Mouse (Mus musculus) cerebellum, adult 2 months (tissue): Measurements from ENCODE around the gene Meis3.

ENCODE experiments used
- CTCF ChIP-seq: fragments of 200-500 bp; IDR thresholded peaks from 2 replicates; pipeline ENCODE4 v1.5.1; 2011; ENCODE audit warnings: low read depth, mild to moderate bottlenecking, control low read depth, low read length, moderate library complexity, borderline replicate concordance; ENCODE audit not compliant: insufficient read depth
- POLR2A ChIP-seq: fragments of 200-500 bp; IDR thresholded peaks from 2 replicates; pipeline ENCODE4 v1.6.1; 2011; ENCODE audit warnings: low read length, control low read depth, borderline replicate concordance; ENCODE audit not compliant: insufficient read depth

DNA sequence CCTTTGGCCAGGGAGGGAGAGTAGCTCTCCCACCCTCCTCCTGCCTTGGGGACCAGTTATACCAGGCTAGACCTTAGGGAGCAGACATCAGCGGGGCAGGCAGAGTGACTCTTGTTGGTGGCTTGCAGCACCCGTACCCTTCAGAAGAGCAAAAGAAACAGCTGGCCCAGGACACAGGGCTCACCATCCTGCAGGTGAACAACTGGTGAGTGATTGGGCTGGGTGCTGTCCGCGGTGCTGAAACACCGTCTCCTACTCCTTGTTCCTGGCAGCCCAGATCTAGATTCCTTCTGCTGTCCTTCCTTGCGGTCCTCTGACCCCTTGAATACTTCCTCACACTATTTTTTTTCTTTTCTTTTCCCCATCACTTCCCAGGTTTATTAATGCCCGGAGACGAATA is 8.8 kb downstream of the Meis3 start:
- TF ChIP-seq CTCF = no peak
- TF ChIP-seq POLR2A = no peak
